Mouse (Mus musculus) urinary bladder, adult 18-20 months (tissue): Measurements from ENCODE around the gene Maats1.

ENCODE experiments used
- DNase-seq, 2 experiments: peaks; one replicate each; pipeline ENCODE4 v3.0.0; 2022; ENCODE audit warnings: low spot score in 2 of 2, mixed read lengths in 2 of 2

Gene Maats1

DNA sequence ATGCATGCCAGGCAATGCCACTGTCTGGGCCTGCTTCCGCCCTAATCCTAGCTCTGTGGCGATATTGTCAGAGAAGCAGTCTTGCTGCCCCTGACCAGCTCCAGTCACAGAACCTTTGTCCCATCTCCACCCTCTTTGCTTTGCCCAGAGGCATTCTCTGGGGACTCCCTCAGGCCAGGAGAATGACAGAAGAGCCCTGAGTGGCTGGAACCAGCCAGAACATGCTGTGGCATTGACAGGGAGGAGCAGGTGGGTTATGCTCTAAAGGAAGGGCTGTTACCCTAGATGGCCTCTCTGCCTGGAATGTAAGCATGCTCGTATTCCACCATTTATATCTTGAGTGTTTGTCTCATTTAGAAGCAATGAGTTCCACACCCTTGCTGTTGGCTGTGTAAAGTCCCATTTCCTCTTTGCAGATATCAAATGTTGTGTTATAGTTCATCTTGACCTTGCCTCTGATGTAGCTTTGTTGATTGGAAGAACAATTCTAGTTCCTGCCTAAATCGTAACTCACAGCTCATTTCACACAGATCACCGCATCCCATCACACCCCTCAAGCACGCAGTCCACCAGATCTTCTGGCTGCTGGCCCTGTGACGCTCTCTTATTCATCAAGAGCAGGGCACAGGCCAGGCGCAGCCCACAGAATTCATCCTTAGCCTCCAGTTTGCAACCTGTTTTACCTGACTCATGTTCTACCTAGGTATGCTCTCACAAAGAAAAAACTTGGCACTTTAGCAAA lies 28.9 kb upstream of the Maats1 start:
- DNase-seq = no peak

GRCm38 (mm10) chr16:38369992-38370484 lies 28.1 kb upstream of the Maats1 start:
- DNase-seq = no peak

DNA sequence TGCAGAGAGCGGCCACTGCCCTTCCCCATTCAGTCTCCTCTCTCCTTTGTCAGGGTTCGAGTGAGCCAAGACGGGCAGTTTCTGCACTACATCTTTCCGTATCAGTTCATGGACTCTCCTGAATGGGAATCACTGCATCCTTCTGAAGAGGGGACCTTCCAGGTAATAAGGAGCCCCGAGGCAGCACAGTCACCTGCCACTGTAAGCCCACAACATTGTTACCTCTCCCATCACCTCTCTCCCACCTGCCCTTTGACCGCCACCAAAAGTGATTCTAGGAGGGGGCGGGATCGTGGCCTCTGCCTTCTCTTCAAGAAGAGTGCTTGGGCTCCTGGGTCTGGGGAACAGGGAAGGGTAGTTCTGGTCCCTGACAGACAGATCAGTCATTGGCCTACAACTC lies 27.5 kb upstream of the Maats1 start:
- no peak for DNase-seq

DNA sequence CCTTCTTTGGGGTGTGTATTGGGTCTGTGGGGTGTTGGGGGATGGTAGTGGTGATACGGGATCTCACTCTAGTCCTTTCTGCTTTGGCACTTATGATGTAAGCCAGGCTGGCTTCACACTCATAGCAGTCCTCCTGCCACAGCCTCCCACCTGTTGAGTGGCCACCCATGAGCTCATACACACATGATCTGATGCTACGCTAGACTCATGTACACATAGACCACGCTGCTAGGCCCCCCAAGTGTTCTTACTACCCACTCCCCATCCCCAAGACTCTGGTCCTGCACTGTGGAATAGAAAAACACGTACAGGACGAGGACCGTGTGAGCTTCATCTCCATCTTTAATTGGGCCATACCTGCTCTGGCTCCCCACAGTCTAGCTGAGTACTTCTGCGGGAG lies 27.1 kb upstream of the Maats1 start:
- DNase-seq = no peak

DNA sequence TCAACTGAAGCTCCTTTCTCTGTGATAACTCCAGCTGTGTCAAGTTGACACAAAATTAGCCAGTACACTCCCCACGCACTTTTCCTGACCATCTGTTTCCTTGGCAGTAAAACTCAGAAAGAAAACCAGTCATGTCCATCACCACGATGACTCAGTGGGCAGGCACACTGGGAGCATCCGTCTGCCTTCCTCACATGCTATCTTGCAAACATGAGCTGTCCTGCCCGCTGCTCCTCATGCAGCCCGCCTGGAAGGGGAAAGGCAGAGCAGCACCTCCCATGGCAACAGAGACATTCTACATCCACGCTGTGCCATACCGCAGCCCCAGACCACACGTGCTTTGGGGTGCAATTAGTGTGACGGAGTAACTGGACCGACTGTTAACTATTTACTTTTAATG lies 26.4 kb upstream of the Maats1 start:
- DNase-seq = no peak

DNA sequence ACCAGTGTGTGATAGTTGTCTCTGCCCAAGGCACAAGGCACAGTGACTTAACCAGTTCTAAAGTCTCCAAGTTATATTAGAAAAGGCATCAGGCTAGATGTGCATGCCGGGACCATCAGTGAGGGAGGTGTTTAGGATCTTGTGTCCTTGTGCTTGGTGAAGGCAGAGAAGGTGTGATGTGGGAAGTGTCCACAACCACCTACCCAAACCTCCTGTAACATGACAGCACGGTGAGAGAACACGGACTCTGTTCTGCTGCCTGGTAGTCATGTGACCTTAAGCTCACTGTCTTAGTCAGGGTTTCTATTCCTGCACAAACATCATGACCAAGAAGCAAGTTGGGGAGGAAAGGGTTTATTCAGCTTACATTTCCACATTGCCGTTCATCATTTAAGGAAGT lies 24.3 kb upstream of the Maats1 start:
- DNase-seq = no peak

GRCm38 (mm10) chr16:38365390-38365789 lies 23.4 kb upstream of the Maats1 start:
- no peak for DNase-seq

DNA sequence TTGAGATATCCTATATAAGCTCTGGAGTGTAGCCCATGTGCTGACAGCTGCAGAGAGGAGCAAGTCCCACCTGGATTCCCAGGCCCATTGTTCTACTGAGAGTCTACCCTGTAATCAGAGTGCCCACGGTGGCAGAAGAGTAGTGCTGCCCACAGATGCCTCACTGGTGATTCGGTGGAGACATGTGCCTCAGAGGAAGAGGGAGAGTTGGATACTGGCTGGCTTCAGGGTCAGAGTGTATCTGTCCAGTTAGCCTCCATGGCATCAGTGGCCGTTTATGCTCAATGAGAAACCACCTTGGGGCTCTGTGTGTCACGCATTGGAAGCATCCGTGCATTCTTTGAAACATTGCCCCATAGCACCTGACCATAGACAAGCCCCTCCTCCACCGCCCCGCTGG lies 21.7 kb upstream of the Maats1 start:
- DNase-seq = no peak

- DNase-seq = no peak
Observed at GRCm38 (mm10) chr16:38363256-38363595, 21.3 kb upstream of the Maats1 start.

DNA sequence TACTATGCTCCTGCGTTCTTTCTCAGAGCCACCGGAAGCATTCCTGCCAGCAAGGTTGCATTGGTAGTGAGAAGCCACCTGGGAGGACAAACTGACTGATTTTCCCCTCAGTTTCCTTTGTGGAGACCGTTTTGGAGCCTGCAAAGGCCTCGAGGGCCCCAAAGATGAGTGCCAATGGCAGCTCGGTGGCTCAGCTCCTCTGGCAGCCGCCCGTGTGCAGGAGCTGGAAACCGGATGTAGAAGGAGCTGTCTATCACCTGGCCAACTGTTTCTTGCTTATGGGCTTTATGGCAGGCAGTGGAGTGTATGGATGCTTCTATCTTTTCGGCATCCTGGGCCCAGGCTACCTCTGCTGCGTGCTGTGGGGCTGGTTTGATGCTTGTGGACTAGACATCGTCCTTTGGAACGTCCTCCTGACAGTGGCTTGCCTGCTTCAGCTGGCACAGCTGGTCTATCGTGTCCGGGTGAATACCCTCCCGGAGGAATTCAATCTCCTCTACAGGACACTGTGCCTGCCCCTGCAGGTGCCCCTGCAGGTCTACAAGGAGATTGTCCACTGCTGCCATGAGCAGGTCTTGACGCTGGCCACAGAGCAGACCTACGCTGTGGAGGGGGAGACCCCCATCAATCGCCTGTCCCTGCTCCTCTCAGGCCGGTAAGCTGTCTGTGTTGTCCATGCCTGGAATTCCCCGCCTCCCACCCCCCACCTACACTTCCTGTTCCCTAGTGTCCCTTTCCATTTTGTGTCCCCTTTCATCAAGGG lies 20.7 kb upstream of the Maats1 start:
- no peak for DNase-seq

DNA sequence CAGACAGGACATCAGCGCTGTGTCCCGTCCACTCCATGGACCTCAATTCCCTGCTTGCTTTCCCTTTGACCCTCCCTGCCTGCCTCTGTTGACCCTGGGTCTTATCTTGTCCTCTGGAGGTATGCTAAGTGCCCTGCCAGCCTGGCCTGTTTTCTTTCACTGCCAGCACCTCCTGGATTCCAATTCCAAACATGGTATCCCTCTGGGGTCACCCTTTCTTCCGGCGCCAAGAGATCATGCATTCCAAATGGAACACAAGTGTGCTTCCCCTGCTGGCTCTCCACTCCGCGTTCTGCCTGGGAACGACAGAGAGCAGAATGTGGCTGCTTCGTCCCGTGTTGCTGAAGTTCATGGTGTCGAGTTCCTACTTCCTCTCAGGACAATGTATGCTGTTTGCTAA lies 20.0 kb upstream of the Maats1 start, which contains the start of gene Popdc2:
Gene Popdc2 (plus strand): TSS at position 277 of the 400 bp plus-strand sequence.
- DNase-seq = no peak

- no peak for DNase-seq
Observed at GRCm38 (mm10) chr16:38360317-38360716, 18.4 kb upstream of the Maats1 start.

- DNase-seq = no peak
Observed at GRCm38 (mm10) chr16:38359857-38360256, 17.9 kb upstream of the Maats1 start.

GRCm38 (mm10) chr16:38359241-38359640 lies 17.3 kb upstream of the Maats1 start:
- DNase-seq = no peak

- no peak for DNase-seq
Observed at GRCm38 (mm10) chr16:38358256-38358812, 16.4 kb upstream of the Maats1 start.

- DNase-seq = no peak
Observed at GRCm38 (mm10) chr16:38354185-38354913, 12.4 kb upstream of the Maats1 start.

DNA sequence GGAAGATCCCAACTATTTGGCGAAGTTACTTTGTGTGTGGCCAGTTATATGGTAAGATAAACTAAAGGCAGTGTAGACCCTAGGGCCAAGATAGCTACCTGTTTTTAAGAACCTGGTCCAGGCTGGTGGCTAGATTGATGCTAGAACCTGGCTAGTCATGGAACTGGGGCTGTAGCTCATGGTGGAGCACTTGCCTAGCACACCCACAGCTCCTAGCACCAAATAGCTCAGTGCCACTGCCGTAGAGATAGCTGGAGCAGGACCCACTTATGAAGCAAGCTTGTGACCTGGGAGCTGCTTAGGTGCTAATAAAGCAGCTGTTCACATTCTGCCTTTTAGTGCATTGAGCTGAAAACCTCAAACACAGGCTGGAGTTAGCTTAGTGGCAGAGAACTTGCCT lies 11.7 kb upstream of the Maats1 start:
- DNase-seq = no peak

DNA sequence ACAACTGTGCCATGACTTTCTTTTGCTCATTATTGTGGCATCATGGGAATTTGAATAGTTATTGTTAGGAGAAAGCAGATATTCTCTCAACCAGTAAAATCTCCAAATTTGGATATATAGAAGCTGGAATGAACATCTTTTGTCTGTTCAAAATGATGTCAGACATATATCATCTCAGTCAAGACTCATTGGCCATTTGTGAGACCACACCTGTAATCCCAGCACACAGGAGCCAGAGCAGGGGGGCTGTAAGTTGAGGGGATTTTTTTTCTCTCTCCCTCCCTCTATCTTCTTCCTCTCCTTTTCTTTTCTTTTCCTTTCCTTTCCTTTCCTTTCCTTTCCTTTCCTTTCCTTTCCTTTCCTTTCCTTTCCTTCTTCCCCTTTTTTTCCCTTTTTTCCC lies 10.9 kb upstream of the Maats1 start:
- no peak for DNase-seq

DNA sequence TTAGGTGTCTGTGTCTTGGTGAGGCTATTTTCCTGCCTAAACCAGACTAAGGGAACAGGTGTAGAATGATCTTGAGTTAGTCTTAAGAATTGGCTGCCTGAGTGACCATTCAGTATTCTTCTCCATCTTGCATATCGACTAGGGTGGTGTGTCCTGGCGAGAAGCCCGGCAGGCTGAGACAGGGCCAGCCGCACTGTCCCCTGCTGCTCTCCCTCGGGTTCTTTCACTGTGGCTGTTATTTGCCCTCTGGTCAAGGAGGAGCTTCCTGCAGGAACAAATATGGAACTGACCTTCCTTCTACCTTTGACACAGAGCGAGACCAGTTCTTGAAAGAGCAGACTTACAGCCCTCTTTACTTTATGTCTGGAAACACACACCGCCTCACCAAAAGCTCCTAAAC lies 10.1 kb upstream of the Maats1 start:
- DNase-seq = no peak

DNA sequence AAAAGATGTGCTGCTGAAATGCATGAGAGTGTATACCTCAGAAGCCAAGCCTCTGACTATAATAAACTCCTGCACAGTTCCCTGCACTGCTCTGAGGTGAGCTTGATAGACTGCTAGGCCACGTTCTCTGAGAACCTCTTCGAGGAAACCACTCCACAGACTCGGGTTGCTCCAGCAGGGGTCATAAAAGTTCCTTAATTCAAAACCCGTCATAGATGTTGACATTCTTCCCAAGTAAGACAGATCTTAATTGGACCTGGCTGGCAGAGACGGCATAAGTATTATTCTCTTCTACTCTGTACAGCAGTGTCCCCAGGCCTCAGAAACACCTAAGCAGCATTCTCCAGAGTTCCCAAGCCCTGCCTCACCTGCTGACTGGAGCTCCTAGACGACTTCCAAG lies 9.0 kb upstream of the Maats1 start:
- no peak for DNase-seq

GRCm38 (mm10) chr16:38350361-38350855 lies 8.5 kb upstream of the Maats1 start:
- no peak for DNase-seq

- no peak for DNase-seq
Observed at GRCm38 (mm10) chr16:38349881-38350280, 7.9 kb upstream of the Maats1 start.
